10 mouse cellular contexts compared by ENCODE assay signal in genomic region chr2:13264875-13265274, GRCm38 (mm10). TPM values are rescaled to one million over a fixed set of nuclear protein-coding genes. Genes with fewer than 3 reads are reported as not detected.
DNase-seq lines count a peak whose midpoint lies in the region; ATAC-seq and TF ChIP-seq lines count a peak whose summit lies in the region.
"Had no signal": no experiment of that assay in that cellular context is flagged by ENCODE, and none has a peak within 500 bp of the region (broad histone marks: within the 10 kb centered on the region; RNA-seq: fewer than 3 reads in every experiment).

No protein-coding gene starts in this region.

- DNase-seq in cerebellum, adult 2 months: no peak
- DNase-seq in cerebellum, adult 11-12 months: no peak
- peak; percentile 20 to 35 for DNase-seq in left cerebral cortex, postnatal 25 days (ENCODE audit: low spot score in 2 of 2)
- DNase-seq in left cerebral cortex, postnatal 4 days: no peak
- peak; percentile 75 for DNase-seq in brain, adult 2 months (ENCODE audit: low read depth, low spot score)
- DNase-seq in gastrocnemius, postnatal 4 days (ENCODE audit: low spot score in 2 of 2): no peak

- peak; percentile 72; the same call in 1 of the 2 replicates for ATAC-seq in hindbrain, embryonic 12.5 days (ENCODE audit: low FRiP score)
- ATAC-seq in midbrain, embryonic 16.5 days: peak; percentile 70

- WGBS in cerebellum, adult 2 months: 48% methylated on average over 4 of the region's 4 CpGs
- WGBS in hindbrain, embryonic 12.5 days: 40% methylated on average over 4 of the region's 4 CpGs
- 40% methylated on average over 4 of the region's 4 CpGs for WGBS in midbrain, embryonic 16.5 days

- H3K9ac ChIP-seq in hindbrain, embryonic 12.5 days: no peak overlapping the region
- no peak overlapping the region for H3K9ac ChIP-seq in midbrain, embryonic 16.5 days (ENCODE audit: low read depth, low read length)
- H3K9ac ChIP-seq: heart, embryonic 13.5 days; stomach, embryonic 15.5 days had no signal

- TF ChIP-seq POLR2A in cerebellum, adult 2 months (IDR thresholded peaks at IDR 0.05; ENCODE audit: borderline replicate concordance, insufficient read depth, low read length): no peak

- no peaks in the 10 kb centered on the region for H3K4me1 ChIP-seq in cerebellum, adult 2 months (ENCODE audit: control insufficient read depth, insufficient read depth, low read length)
- no peaks in the 10 kb centered on the region for H3K4me1 ChIP-seq in hindbrain, embryonic 12.5 days
- 0 out of 2 replicates have a peak, but pooled peaks cover 2% of the 10 kb centered on the region for H3K4me1 ChIP-seq in midbrain, embryonic 16.5 days (ENCODE audit: control insufficient read depth, insufficient read depth, low read length)
- H3K4me1 ChIP-seq: stomach, embryonic 15.5 days had no signal

- no peaks in the 10 kb centered on the region for H3K27me3 ChIP-seq in cerebellum, adult 2 months (ENCODE audit: control insufficient read depth, insufficient read depth, low read length)
- no peaks in the 10 kb centered on the region for H3K27me3 ChIP-seq in hindbrain, embryonic 12.5 days
- no peaks in the 10 kb centered on the region for H3K27me3 ChIP-seq in midbrain, embryonic 16.5 days (ENCODE audit: control insufficient read depth, insufficient read depth, low read depth, low read length)
- H3K27me3 ChIP-seq: heart, embryonic 13.5 days; stomach, embryonic 15.5 days had no signal

- no peak overlapping the region for H3K4me3 ChIP-seq in cerebellum, adult 2 months (replicated peaks; ENCODE audit: insufficient read depth, low read depth, low read length)
- no peak overlapping the region for H3K4me3 ChIP-seq in hindbrain, embryonic 12.5 days
- H3K4me3 ChIP-seq in midbrain, embryonic 16.5 days (ENCODE audit: low read depth, low read length): no peak overlapping the region
- H3K4me3 ChIP-seq: heart, embryonic 13.5 days; stomach, embryonic 15.5 days had no signal

- H3K9me3 ChIP-seq in hindbrain, embryonic 12.5 days (replicated peaks): no peaks in the 10 kb centered on the region
- no peaks in the 10 kb centered on the region for H3K9me3 ChIP-seq in midbrain, embryonic 16.5 days (replicated peaks; ENCODE audit: control insufficient read depth, low read length, poor library complexity, severe bottlenecking)
- H3K9me3 ChIP-seq: heart, embryonic 13.5 days; stomach, embryonic 15.5 days had no signal

- intact Hi-C loops in left cerebral cortex, postnatal 25 days (cut with DNase I): loop anchor here (2.0 to 10.0 kb wide), 2 partner anchors 826 to 1260 kb away; no protein-coding TSS in a partner anchor
- intact Hi-C loops in left cerebral cortex, postnatal 4 days (cut with DNase I): loop anchor here (10.0 kb wide), 1 partner anchor 830 kb away; no protein-coding TSS in a partner anchor

- no peak overlapping the region for H3K27ac ChIP-seq in cerebellum, adult 2 months (ENCODE audit: insufficient read depth, low read length)
- H3K27ac ChIP-seq in hindbrain, embryonic 12.5 days: no peak overlapping the region
- no peak overlapping the region for H3K27ac ChIP-seq in midbrain, embryonic 16.5 days (ENCODE audit: low read length)
- H3K27ac ChIP-seq: heart, embryonic 13.5 days; stomach, embryonic 15.5 days had no signal

- no peak overlapping the region for H3K4me2 ChIP-seq in hindbrain, embryonic 12.5 days (replicated peaks)
- H3K4me2 ChIP-seq in midbrain, embryonic 16.5 days (ENCODE audit: low read length): no peak overlapping the region
- H3K4me2 ChIP-seq: heart, embryonic 13.5 days; stomach, embryonic 15.5 days had no signal

- H3K36me3 ChIP-seq in hindbrain, embryonic 12.5 days: no peaks in the 10 kb centered on the region
- no peaks in the 10 kb centered on the region for H3K36me3 ChIP-seq in midbrain, embryonic 16.5 days (ENCODE audit: control insufficient read depth, insufficient read depth, low read length)
- H3K36me3 ChIP-seq: stomach, embryonic 15.5 days had no signal

- TF ChIP-seq CTCF in cerebellum, adult 2 months (IDR thresholded peaks at IDR 0.05; ENCODE audit: borderline replicate concordance, insufficient read depth, low read depth, low read length): peak; percentile 56

RNA-seq across cellular contexts. Expression of gene Rsu1, which starts 6.3 kb away (rescaled TPM):
- polyA plus RNA-seq in cerebellum, adult 2 months (2012; rRNA removed): 34.3 and 41.3 TPM in 2 replicates
- 10 to 100 TPM; 31.8 to 42.1 TPM for total RNA-seq in left cerebral cortex, postnatal 25 days (2021)
- total RNA-seq in left cerebral cortex, postnatal 4 days (2021): 10 to 100 TPM; 50.6 to 51.9 TPM
- polyA plus RNA-seq in hindbrain, embryonic 12.5 days (2016; fragmentation: Nextera tagmentation; extraction: Ambion mirVana): 86.5 and 92.6 TPM in 2 replicates
- polyA plus RNA-seq in midbrain, embryonic 16.5 days (2015; fragmentation: Nextera tagmentation; extraction: Ambion mirVana): 70.2 and 77.8 TPM in 2 replicates
- 100 to 1,000 TPM in 1 of 2 experiments, 10 to 100 TPM in 1; 90.1 to 109 TPM for total RNA-seq in gastrocnemius, postnatal 4 days (2021)

Comparison
In these comparisons a context has a peak if more than half of its experiments do, and no peak if none do; other contexts are left out.
1. DNase-seq: peak in left cerebral cortex, postnatal 25 days (2 of 2) and brain, adult 2 months (single experiment); none in cerebellum, adult 2 months (0 of 2), cerebellum, adult 11-12 months (single experiment), left cerebral cortex, postnatal 4 days (single experiment) and gastrocnemius, postnatal 4 days (0 of 2).